Mouse (Mus musculus): ENCODE results near the gene Pawr.

Pawr gene

GRCm38 (mm10) chr10:108443931-108444876 lies 112.3 kb downstream of the Pawr start:
- no peak for DNase-seq (ENCODE audit: low spot score)

DNA sequence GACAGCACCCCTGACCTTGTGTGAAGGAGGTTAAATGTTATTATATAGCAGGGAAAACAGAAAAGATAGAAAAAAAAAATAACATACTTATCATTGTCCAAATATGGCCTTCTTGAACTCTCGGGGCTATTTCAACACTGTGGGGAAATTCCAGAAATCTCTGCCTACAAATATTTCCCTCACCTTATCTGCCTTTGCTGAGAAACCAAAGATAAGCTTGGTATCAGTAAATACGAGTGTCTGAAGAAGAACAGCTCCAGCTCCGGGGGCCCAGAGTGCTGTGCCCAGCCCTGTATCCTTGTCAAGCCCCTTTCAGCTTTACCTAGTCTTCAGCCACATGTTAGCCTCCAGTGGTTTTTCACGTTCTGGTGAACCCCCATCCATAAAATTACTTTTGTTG lies 113.2 kb downstream of the Pawr start:
- DNase-seq (ENCODE audit: low spot score): no peak

- no peak for DNase-seq (ENCODE audit: low spot score)
Observed at GRCm38 (mm10) chr10:108445606-108446005, 113.7 kb downstream of the Pawr start.

DNA sequence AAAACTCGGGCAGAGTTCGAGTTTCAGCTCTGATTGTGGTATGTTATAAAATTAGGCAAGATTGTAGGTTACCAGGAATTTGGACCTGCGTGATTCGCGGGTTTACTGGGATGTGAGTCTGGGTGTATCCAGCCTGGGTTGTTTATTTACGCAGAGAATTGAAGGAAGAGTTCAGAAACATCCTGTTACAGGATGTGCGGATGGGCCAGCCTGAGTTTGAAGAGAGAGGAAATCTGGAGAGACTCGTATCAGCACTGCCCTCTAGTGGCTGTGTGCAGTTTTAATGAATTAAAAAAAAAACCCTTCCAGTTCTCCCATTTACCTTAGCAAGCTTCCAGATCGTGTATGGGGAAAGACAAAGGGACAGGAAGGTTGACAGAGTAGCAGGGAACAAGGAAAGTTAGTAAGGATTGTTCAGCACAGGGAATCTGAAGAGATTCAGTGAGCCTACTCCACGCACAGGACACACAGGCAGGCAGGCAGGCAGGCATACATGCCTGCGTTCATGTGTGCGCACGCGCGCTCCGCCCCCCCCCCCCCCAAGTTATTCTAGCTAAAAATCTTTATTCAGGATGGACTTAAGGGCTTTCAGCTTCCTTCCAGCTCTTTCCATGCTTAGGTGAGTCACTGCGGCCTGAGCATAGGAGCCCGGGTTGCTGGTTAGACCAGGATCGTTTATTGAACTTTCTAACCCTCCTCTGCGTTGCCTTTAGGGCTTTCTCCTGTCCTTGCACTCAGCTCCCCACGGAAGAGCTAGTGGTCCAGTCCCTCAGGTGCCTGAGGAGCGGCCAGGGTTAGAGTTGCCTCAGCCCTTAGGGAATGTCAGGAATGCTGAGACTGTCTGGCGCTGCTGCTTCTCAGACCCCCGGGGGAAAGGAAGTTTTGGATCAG lies 114.4 kb downstream of the Pawr start:
- DNase-seq (ENCODE audit: low spot score): peak; percentile 58

DNA sequence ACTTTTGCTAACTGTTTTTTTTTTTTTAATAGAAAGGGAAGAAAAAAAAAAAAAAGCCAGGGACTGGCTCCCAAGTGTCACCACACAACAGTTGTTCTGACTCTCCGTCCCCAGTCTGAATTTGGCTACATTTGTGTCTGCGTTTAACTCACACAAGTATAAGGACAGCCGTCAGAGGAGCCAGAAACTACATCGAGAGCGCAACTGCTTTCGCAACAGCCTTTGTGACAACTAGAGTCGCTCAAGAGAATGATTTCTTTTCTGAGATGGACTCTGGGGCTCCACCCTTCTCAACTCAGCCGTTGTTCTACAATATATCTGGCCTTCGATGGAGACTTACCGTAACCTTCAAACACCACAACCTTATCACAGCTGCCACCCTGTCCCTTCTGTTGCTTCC lies 115.3 kb downstream of the Pawr start:
- DNase-seq (ENCODE audit: low spot score): no peak

GRCm38 (mm10) chr10:108448421-108448820 lies 116.5 kb downstream of the Pawr start:
- DNase-seq (ENCODE audit: low spot score): no peak

GRCm38 (mm10) chr10:108450401-108450800 lies 118.5 kb downstream of the Pawr start:
- DNase-seq (ENCODE audit: low spot score): no peak

DNA sequence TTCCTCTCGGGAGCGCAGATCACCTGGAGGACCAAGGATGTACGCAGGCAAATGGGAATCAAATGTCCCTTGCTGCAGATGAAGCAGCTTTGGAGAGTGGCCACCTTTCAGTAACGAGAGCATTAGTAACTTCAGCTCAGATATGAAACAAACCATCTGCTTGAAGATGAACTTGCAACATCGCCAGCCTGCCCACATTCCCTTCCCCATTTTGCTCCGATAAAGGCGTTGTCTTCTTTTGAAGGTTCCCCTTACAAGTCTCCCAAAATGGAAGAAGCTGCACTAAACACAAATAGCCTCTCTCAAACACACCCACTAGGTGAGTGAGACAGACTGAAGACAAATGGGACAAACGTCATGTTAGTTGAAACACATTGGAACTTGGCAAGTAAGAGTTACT lies 119.6 kb downstream of the Pawr start:
- DNase-seq (ENCODE audit: low spot score): no peak

DNA sequence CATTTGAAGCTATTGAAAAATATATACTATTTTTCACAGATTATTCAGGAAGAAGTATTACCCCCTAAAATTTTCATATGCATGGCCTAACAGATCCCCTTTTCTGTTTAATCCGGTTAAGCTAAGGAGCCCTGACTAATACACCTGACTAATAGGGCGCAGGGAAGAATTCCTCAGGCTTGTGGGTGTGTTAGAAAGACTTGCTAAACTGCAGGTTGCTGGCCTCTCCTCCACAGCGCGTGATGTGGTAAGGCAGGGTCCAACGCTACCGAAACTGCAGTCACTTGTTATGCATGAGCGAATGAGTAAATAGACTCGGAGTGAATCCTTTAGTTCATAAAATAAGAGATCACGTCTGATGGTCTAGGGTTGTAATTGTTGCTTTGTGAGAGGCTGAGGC lies 120.5 kb downstream of the Pawr start:
- no peak for DNase-seq (ENCODE audit: low spot score)

DNA sequence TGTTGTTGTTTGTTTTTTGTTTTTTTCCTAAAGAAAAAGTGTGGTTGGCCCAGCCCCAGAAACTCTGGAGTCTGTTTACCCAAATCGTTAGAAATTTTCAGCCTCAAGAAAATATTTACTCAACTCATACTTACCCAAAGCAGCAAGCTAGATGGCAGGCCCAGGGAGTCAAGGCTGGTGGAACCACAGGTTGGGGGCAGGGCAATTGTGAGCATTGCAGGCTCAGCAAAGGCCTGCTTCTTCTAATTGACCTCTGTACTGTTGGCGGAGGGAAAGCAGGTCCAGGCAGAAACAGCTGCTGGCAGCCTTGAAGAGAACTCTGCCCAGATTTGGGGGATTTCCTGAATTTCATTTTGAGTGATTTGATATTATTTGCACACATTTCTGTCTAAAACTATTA lies 121.6 kb downstream of the Pawr start:
- no peak for DNase-seq (ENCODE audit: low spot score)

GRCm38 (mm10) chr10:108454691-108455117 lies 122.8 kb downstream of the Pawr start:
- no peak for DNase-seq (ENCODE audit: low spot score)

- no peak for DNase-seq (ENCODE audit: low spot score)
Observed at GRCm38 (mm10) chr10:108455204-108455603, 123.3 kb downstream of the Pawr start.

DNA sequence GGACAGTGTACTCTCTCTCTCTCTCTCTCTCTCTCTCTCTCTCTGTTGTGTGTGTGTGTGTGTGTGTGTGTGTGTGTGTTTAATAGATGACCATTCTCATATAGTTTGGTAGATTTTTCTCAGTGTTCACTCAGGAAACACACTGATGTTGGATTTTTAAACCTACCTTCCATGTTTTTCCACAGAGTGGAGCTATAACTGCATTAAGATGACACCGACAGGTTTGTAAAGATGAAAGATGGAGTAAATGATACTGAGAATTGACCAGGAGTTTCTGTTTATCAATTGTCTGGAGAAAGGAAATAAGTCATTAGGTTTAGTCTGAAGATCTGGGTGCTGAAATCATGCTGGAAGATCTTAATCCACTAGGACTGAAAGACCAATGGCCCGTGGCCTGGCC lies 124.0 kb downstream of the Pawr start:
- no peak for DNase-seq (ENCODE audit: low spot score)

GRCm38 (mm10) chr10:108457054-108457453 lies 125.1 kb downstream of the Pawr start:
- no peak for DNase-seq (ENCODE audit: low spot score)

GRCm38 (mm10) chr10:108461862-108462261 lies 129.9 kb downstream of the Pawr start:
- DNase-seq (ENCODE audit: low spot score): no peak
